9 mouse cellular contexts compared by ENCODE assay signal in the genomic region with DNA sequence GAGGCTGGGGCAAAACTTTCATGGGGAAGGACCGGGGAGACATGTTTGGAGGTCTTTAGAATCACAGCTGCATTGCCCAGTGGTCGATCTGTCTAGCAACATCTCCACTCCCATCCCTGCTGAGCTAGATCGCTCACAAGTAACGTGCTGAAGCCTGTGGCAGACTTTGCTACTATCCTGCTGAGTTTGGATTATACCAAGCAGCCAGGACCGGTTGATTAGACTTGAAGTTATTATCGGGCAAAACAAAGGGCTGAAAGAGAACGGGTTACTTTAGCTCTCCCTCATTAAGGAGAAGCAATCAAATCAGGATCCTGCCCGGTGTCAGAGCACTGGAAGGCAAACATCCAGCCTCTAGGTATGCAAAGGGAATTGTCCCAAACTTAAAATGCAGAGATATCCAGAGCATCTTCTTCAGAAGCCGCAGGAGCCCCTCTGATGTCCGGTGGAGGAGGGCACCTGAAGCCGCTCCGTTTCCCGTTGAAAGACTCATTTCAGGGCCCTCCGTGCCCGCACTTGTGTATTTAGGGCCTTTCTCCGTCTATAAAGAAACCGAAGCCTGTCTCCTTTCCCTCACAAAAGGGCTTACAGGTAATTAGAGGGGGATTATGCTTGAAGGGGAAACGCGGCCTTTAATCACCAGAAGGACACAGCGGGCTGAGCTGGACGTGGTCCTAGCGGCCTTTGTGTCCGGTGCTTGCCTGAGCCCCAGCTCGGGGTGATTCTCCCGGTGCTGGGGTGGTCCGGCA. TPM values are rescaled to one million over a fixed set of nuclear protein-coding genes. Genes with fewer than 3 reads are reported as not detected.
DNase-seq lines count a peak whose midpoint lies in the region; ATAC-seq and TF ChIP-seq lines count a peak whose summit lies in the region.
"Had no signal": no experiment of that assay in that cellular context is flagged by ENCODE, and none has a peak within 500 bp of the region (broad histone marks: within the 10 kb centered on the region; RNA-seq: fewer than 3 reads in every experiment).

Gene Abca4, plus strand, starts transcription at position 645 of the 749 bp plus-strand sequence.

- H3K27me3 ChIP-seq in kidney, embryonic 14.5 days (ENCODE audit: control insufficient read depth, insufficient read depth, low read length): peaks cover 9% of the 10 kb centered on the region; the same call in 1 of the 2 replicates
- peaks cover 70% of the 10 kb centered on the region for H3K27me3 ChIP-seq in neural tube, embryonic 13.5 days

- no peak for TF ChIP-seq CTCF in embryonic fibroblast, embryonic 13.5 days (IDR thresholded peaks at IDR 0.05; ENCODE audit: borderline replicate concordance, insufficient read depth, low read length)

- no peaks in the 10 kb centered on the region for H3K36me3 ChIP-seq in kidney, embryonic 14.5 days (ENCODE audit: control insufficient read depth, insufficient read depth, low read length)
- H3K36me3 ChIP-seq in neural tube, embryonic 13.5 days: no peaks in the 10 kb centered on the region

- peak within 1 kb of the TSS; percentile 35; the same call in 1 of the 2 replicates for H3K9ac ChIP-seq in kidney, embryonic 14.5 days (ENCODE audit: low read depth, low read length)
- H3K9ac ChIP-seq in neural tube, embryonic 13.5 days: peak within 1 kb of the TSS; percentile 64

- H3K4me3 ChIP-seq in kidney, embryonic 14.5 days (ENCODE audit: low read length): peak within 1 kb of the TSS; percentile 15; the same call in 1 of the 2 replicates
- no peak within 1 kb of the TSS for H3K4me3 ChIP-seq in embryonic fibroblast, embryonic 13.5 days (ENCODE audit: insufficient read depth, low read length)
- peak within 1 kb of the TSS; percentile 21 for H3K4me3 ChIP-seq in neural tube, embryonic 13.5 days

- intact Hi-C loops in gastrocnemius, postnatal 36 days (cut with DNase I): no loop called here

- H3K27ac ChIP-seq in kidney, embryonic 14.5 days (ENCODE audit: low read depth, low read length): no peak within 1 kb of the TSS
- peak within 1 kb of the TSS; percentile 25; the same call in 1 of the 2 replicates for H3K27ac ChIP-seq in embryonic fibroblast, embryonic 13.5 days (ENCODE audit: insufficient read depth, low read length)
- 0 out of 2 replicates have a peak within 1 kb of the TSS, but pooled peaks have one; percentile 11 for H3K27ac ChIP-seq in neural tube, embryonic 13.5 days (replicated peaks)

- no peaks in the 10 kb centered on the region for H3K9me3 ChIP-seq in kidney, embryonic 14.5 days (ENCODE audit: control insufficient read depth, low read length)
- no peaks in the 10 kb centered on the region for H3K9me3 ChIP-seq in neural tube, embryonic 13.5 days

- no peak for ATAC-seq in kidney, embryonic 14.5 days (ENCODE audit: low FRiP score, low TSS enrichment)
- no peak for ATAC-seq in neural tube, embryonic 13.5 days (ENCODE audit: low read depth)

- TF ChIP-seq POLR2A in embryonic fibroblast, embryonic 13.5 days (IDR thresholded peaks at IDR 0.05; ENCODE audit: low read depth, low read length): no peak

- DNase-seq in kidney, adult 11 months: no peak
- DNase-seq in kidney, postnatal 14 days: peak; percentile 31
- DNase-seq in gastrocnemius, postnatal 36 days: no peak
- DNase-seq in thymus, adult 18-20 months: no peak
- no peak for DNase-seq in cerebellum, adult 8-10 months
- DNase-seq: cerebellum, adult 9-11 months had no signal

- H3K4me2 ChIP-seq in kidney, embryonic 14.5 days (replicated peaks; ENCODE audit: low read depth, low read length): peak within 1 kb of the TSS; percentile 26
- peak within 1 kb of the TSS; percentile 43 for H3K4me2 ChIP-seq in neural tube, embryonic 13.5 days

- 13% methylated on average over 26 of the region's 26 CpGs for WGBS in kidney, embryonic 14.5 days
- WGBS in neural tube, embryonic 13.5 days: 3% methylated on average over 26 of the region's 26 CpGs

- H3K4me1 ChIP-seq in kidney, embryonic 14.5 days (ENCODE audit: control insufficient read depth, insufficient read depth, low read length): peaks cover 45% of the 10 kb centered on the region
- peaks cover 22% of the 10 kb centered on the region for H3K4me1 ChIP-seq in embryonic fibroblast, embryonic 13.5 days (ENCODE audit: control insufficient read depth, insufficient read depth, low read length)
- H3K4me1 ChIP-seq in neural tube, embryonic 13.5 days (replicated peaks): peaks cover 60% of the 10 kb centered on the region

RNA-seq across cellular contexts. Expression of gene Abca4, which starts in this region (rescaled TPM):
- polyA plus RNA-seq in kidney, embryonic 14.5 days (2014; fragmentation: Nextera tagmentation; extraction: Ambion mirVana): 0.70 and 0.84 TPM in 2 replicates
- polyA plus RNA-seq in embryonic fibroblast, embryonic 13.5 days (2011; ENCODE audit: insufficient read length, low read depth, missing spikeins): 0.68 and 0.80 TPM in 2 replicates
- polyA plus RNA-seq in neural tube, embryonic 13.5 days (2015; fragmentation: Nextera tagmentation; extraction: Ambion mirVana): 1.2 and 1.3 TPM in 2 replicates
- total RNA-seq in gastrocnemius, postnatal 36 days (2021): 1 to 10 TPM in 1 of 2 experiments, under 1 TPM in 1; 0.79 to 1.2 TPM
